Mouse (Mus musculus) small intestine, adult 2 months (tissue): Measurements from ENCODE around the gene Lmod1. TPM values are rescaled to one million over a fixed set of nuclear protein-coding genes. Genes with fewer than 3 reads are reported as not detected.

Experiments
- H3K27ac ChIP-seq: fragments of 200-500 bp; 2 replicates; pipeline ENCODE4 v1.5.1; 2012; ENCODE audit warnings: low read depth, low read length, control low read depth, inconsistent platforms; ENCODE audit not compliant: insufficient read depth
- H3K27me3 ChIP-seq: fragments of 200-500 bp; 2 replicates; pipeline ENCODE4 v1.6.1; 2012; ENCODE audit warnings: mild to moderate bottlenecking, moderate library complexity, low read length, inconsistent platforms; ENCODE audit not compliant: control insufficient read depth, insufficient read depth
- H3K36me3 ChIP-seq: fragments of 200-500 bp; 2 replicates; pipeline ENCODE4 v1.6.1; 2012; ENCODE audit warnings: mild to moderate bottlenecking, low read length, control low read depth, inconsistent platforms; ENCODE audit not compliant: control insufficient read depth, insufficient read depth
- H3K4me1 ChIP-seq: fragments of 200-500 bp; 2 replicates; pipeline ENCODE4 v1.6.1; 2012; ENCODE audit warnings: low read length, inconsistent platforms, mixed read lengths; ENCODE audit not compliant: control insufficient read depth, insufficient read depth, insufficient read length
- H3K4me3 ChIP-seq: fragments of 200-500 bp; 2 replicates; pipeline ENCODE4 v1.5.1; 2012; ENCODE audit warnings: low read depth, mild to moderate bottlenecking, control low read depth, inconsistent platforms, low read length, moderate library complexity
- CTCF ChIP-seq: fragments of 200-500 bp; IDR thresholded peaks from 2 replicates; pipeline ENCODE4 v1.5.1; 2012; ENCODE audit warnings: low read depth, mild to moderate bottlenecking, control low read depth, inconsistent platforms, low read length, moderate library complexity, mixed read lengths; ENCODE audit not compliant: insufficient replicate concordance, insufficient read length; ENCODE audit errors: extremely low read depth
- POLR2A ChIP-seq: fragments of 200-500 bp; IDR thresholded peaks from 2 replicates; pipeline ENCODE4 v1.6.1; 2012; ENCODE audit warnings: low read depth, mild to moderate bottlenecking, control low read depth, inconsistent platforms, low read length, moderate library complexity
- WGBS: fragments of 180-500 bp; shearing (Covaris S2); methylation state at CpG from one replicate; pipeline ENCODE4 v1.1.7; 2018; 5-methylcytosine and 5-hydroxymethylcytosine counted together
- polyA plus RNA-seq: library from polyadenylated mRNA; depleted of rRNA; stranded (reverse); fragments of >200 nt; gene quantifications from 2 replicates; pipeline ENCODE4 v1.2.3, GENCODE M21; 2012

The Lmod1 gene
- polyA plus RNA-seq, 1 experiment = 13.3 TPM

- TF ChIP-seq POLR2A (no peak), CTCF (no peak)
- H3K4me1 ChIP-seq = no peaks in the 10 kb centered on the region
- 47% methylated on average over 6 of the region's 6 CpGs for WGBS
Measured at GRCm38 (mm10) chr1:135330578-135330977, 6.0 kb downstream of the Lmod1 start.

GRCm38 (mm10) chr1:135341947-135342346, 17.3 kb downstream of the Lmod1 start:
- TF ChIP-seq CTCF (no peak), POLR2A (no peak)
- peaks cover 2% of the 10 kb centered on the region for H3K4me1 ChIP-seq
- H3K36me3 ChIP-seq = no peaks in the 10 kb centered on the region
- no peaks in the 10 kb centered on the region for H3K27me3 ChIP-seq
- no peak overlapping the region for H3K4me3 ChIP-seq
- H3K27ac ChIP-seq = peak overlapping the region; percentile 21; the same call in 1 of the 2 replicates
- 78% methylated on average over 8 of the region's 8 CpGs for WGBS

More at GRCm38 (mm10) chr1:135330578-135330977, 6.0 kb downstream of the Lmod1 start:
- Histone ChIP-seq H3K36me3 (no peaks in the 10 kb centered on the region), H3K27ac (no peak overlapping the region), H3K4me3 (no peak overlapping the region), H3K27me3 (no peaks in the 10 kb centered on the region)

- H3K27ac ChIP-seq = no peak overlapping the region
- no peaks in the 10 kb centered on the region for H3K27me3 ChIP-seq
- 59% methylated on average over 4 of the region's 4 CpGs for WGBS
- H3K4me1 ChIP-seq = peaks cover 7% of the 10 kb centered on the region
- TF ChIP-seq POLR2A (no peak), CTCF (no peak)
- no peaks in the 10 kb centered on the region for H3K36me3 ChIP-seq
- no peak overlapping the region for H3K4me3 ChIP-seq
Measured at GRCm38 (mm10) chr1:135344026-135344425, 19.4 kb downstream of the Lmod1 start.

- no peaks in the 10 kb centered on the region for H3K27me3 ChIP-seq
- H3K36me3 ChIP-seq = no peaks in the 10 kb centered on the region
- H3K4me1 ChIP-seq = peaks cover 7% of the 10 kb centered on the region
- TF ChIP-seq CTCF = no peak
- TF ChIP-seq POLR2A = no peak
- WGBS = 53% methylated on average over 3 of the region's 3 CpGs
- peak overlapping the region; percentile 35 for H3K27ac ChIP-seq
- no peak overlapping the region for H3K4me3 ChIP-seq
Measured at GRCm38 (mm10) chr1:135346891-135347290, 22.3 kb downstream of the Lmod1 start.

- H3K27me3 ChIP-seq = no peaks in the 10 kb centered on the region
- peak overlapping the region; percentile 45 for H3K27ac ChIP-seq
- no peaks in the 10 kb centered on the region for H3K36me3 ChIP-seq
- TF ChIP-seq CTCF (no peak), POLR2A (no peak)
- H3K4me3 ChIP-seq = no peak overlapping the region
- WGBS = 63% methylated on average over 4 of the region's 4 CpGs
- peaks cover 7% of the 10 kb centered on the region for H3K4me1 ChIP-seq
Measured at GRCm38 (mm10) chr1:135347498-135348169, 23.0 kb downstream of the Lmod1 start.

- no peak for TF ChIP-seq CTCF
- TF ChIP-seq POLR2A = no peak
- Histone ChIP-seq H3K4me3 (no peak overlapping the region), H3K27ac (peak overlapping the region; percentile 54), H3K36me3 (no peaks in the 10 kb centered on the region), H3K4me1 (peaks cover 5% of the 10 kb centered on the region; the same call in 1 of the 2 replicates), H3K27me3 (no peaks in the 10 kb centered on the region)
- WGBS = 75% methylated on average over 3 of the region's 3 CpGs
Measured at GRCm38 (mm10) chr1:135351953-135352352, 27.3 kb downstream of the Lmod1 start.

GRCm38 (mm10) chr1:135359071-135359470, 34.5 kb downstream of the Lmod1 start:
- WGBS = 11% methylated on average over 2 of the region's 2 CpGs
- H3K36me3 ChIP-seq = no peaks in the 10 kb centered on the region
- TF ChIP-seq POLR2A (no peak), CTCF (no peak)
- no peak overlapping the region for H3K4me3 ChIP-seq
- H3K27ac ChIP-seq = no peak overlapping the region
- no peaks in the 10 kb centered on the region for H3K27me3 ChIP-seq
- H3K4me1 ChIP-seq = peaks cover 10% of the 10 kb centered on the region; the same call in 1 of the 2 replicates

- no peaks in the 10 kb centered on the region for H3K36me3 ChIP-seq
- 76% methylated on average over 4 of the region's 4 CpGs for WGBS
- H3K4me3 ChIP-seq = no peak overlapping the region
- H3K27ac ChIP-seq = no peak overlapping the region
- no peak for TF ChIP-seq POLR2A
- no peaks in the 10 kb centered on the region for H3K27me3 ChIP-seq
- H3K4me1 ChIP-seq = peaks cover 10% of the 10 kb centered on the region; the same call in 1 of the 2 replicates
Measured at GRCm38 (mm10) chr1:135361491-135361890, 36.9 kb downstream of the Lmod1 start.
